Mouse (Mus musculus) heart, adult 2 months (tissue): ENCODE measurements around the gene Rnft2.

ENCODE experiments used
- CTCF ChIP-seq: fragments of 200-600 bp; IDR thresholded peaks from 2 replicates; pipeline ENCODE4 v1.8.1; 2022; ENCODE audit warnings: antibody characterized with exemption, mild to moderate bottlenecking, moderate library complexity
- POLR2A ChIP-seq: fragments of 200-500 bp; IDR thresholded peaks from 2 replicates; pipeline ENCODE4 v1.6.1; 2011; ENCODE audit warnings: mild to moderate bottlenecking, low read depth, low read length, control low read depth; ENCODE audit not compliant: insufficient read depth

DNA sequence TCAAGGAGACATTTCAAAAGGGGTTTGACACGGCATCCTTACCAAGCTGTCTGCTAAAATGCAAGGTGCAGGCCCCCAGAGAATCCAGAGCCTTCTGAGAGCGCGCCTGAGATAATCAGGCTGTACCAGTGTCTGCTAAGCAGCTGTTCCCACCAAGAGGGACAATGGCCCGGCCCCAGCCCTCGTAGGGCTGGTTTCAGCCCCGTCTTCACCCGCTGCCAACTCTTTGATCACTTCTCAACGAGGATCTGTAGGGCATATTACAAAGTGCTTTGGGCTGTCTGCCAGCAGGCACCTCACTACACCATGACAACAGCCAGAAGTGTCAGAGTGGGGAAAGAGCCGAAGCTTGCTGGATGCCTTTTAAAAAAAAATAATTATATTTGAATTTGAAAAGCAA lies 29.6 kb upstream of the Rnft2 start:
- TF ChIP-seq POLR2A: no peak
- no peak for TF ChIP-seq CTCF
